Mouse (Mus musculus): ENCODE results near the gene Rbpms2.
"Not testable (repeated sequence)": the region's sequence is repeated elsewhere in the genome, so short reads cannot be mapped to it uniquely, and the experiment has no call there.

Rbpms2 gene

GRCm38 (mm10) chr9:65657218-65657617 lies 27.8 kb downstream of the Rbpms2 start:
- no peak for DNase-seq (ENCODE audit: low read depth)

GRCm38 (mm10) chr9:65661029-65661428 lies 31.6 kb downstream of the Rbpms2 start:
- DNase-seq (ENCODE audit: low read depth) = no peak

- no peak for DNase-seq (ENCODE audit: low read depth)
Observed at GRCm38 (mm10) chr9:65661493-65661892, 32.0 kb downstream of the Rbpms2 start.

GRCm38 (mm10) chr9:65664163-65664562 lies 34.7 kb downstream of the Rbpms2 start:
- DNase-seq (ENCODE audit: low read depth) = peak; percentile 76

- DNase-seq (ENCODE audit: low read depth) = peak; percentile 65
Observed at GRCm38 (mm10) chr9:65666042-65666441, 36.6 kb downstream of the Rbpms2 start.

GRCm38 (mm10) chr9:65667701-65668100 lies 38.3 kb downstream of the Rbpms2 start, which contains the start of gene Oaz2:
Gene Oaz2, plus strand, starts transcription at chr9:65668001.
- no peak for DNase-seq (ENCODE audit: low read depth)

GRCm38 (mm10) chr9:65671431-65671931 lies 42.0 kb downstream of the Rbpms2 start:
- DNase-seq (ENCODE audit: low read depth) = no peak

- DNase-seq (ENCODE audit: low read depth) = no peak
Observed at GRCm38 (mm10) chr9:65672996-65673395, 43.5 kb downstream of the Rbpms2 start.

- DNase-seq (ENCODE audit: low read depth) = no peak
Observed at GRCm38 (mm10) chr9:65675461-65676357, 46.3 kb downstream of the Rbpms2 start.

GRCm38 (mm10) chr9:65676358-65677118 lies 47.1 kb downstream of the Rbpms2 start:
- peak; percentile 94 for DNase-seq (ENCODE audit: low read depth)

- DNase-seq (ENCODE audit: low read depth) = peak; percentile 26
Observed at GRCm38 (mm10) chr9:65677119-65677462, 47.6 kb downstream of the Rbpms2 start.

GRCm38 (mm10) chr9:65679181-65679761 lies 49.8 kb downstream of the Rbpms2 start:
- DNase-seq (ENCODE audit: low read depth) = no peak

GRCm38 (mm10) chr9:65680938-65681633 lies 51.6 kb downstream of the Rbpms2 start:
- no peak for DNase-seq (ENCODE audit: low read depth)

GRCm38 (mm10) chr9:65681634-65681940 lies 52.1 kb downstream of the Rbpms2 start:
- DNase-seq (ENCODE audit: low read depth) = no peak

- DNase-seq (ENCODE audit: low read depth) = no peak
Observed at GRCm38 (mm10) chr9:65682183-65682582, 52.7 kb downstream of the Rbpms2 start.

GRCm38 (mm10) chr9:65682994-65683393 lies 53.5 kb downstream of the Rbpms2 start:
- peak; percentile 61 for DNase-seq (ENCODE audit: low read depth)

- DNase-seq (ENCODE audit: low read depth) = no peak
Observed at GRCm38 (mm10) chr9:65684704-65685103, 55.3 kb downstream of the Rbpms2 start.

GRCm38 (mm10) chr9:65689869-65690268 lies 60.4 kb downstream of the Rbpms2 start:
- not testable (repeated sequence) for DNase-seq (ENCODE audit: low read depth)

GRCm38 (mm10) chr9:65692466-65692865 lies 63.0 kb downstream of the Rbpms2 start:
- DNase-seq (ENCODE audit: low read depth) = no peak

- DNase-seq (ENCODE audit: low read depth) = no peak
Observed at GRCm38 (mm10) chr9:65692959-65693603, 63.6 kb downstream of the Rbpms2 start.

- no peak for DNase-seq (ENCODE audit: low read depth)
Observed at GRCm38 (mm10) chr9:65695646-65696045, 66.2 kb downstream of the Rbpms2 start.
